In genomic region chr11:108340293-108340692, GRCm38 (mm10) we compare ENCODE assay signal across 23 mouse cellular contexts. TPM values are rescaled to one million over a fixed set of nuclear protein-coding genes. Genes with fewer than 3 reads are reported as not detected.
"Had no signal": no experiment of that assay in that cellular context is flagged by ENCODE, and none has a peak within 500 bp of the region (broad histone marks: within the 10 kb centered on the region; RNA-seq: fewer than 3 reads in every experiment).

No protein-coding gene starts in this region.

- H3K4me3 ChIP-seq: lung, embryonic 15.5 days; midbrain, embryonic 13.5 days; midbrain, embryonic 15.5 days; neural tube, embryonic 12.5 days; stomach, embryonic 15.5 days had no signal

- H3K27me3 ChIP-seq: lung, embryonic 15.5 days; midbrain, embryonic 15.5 days; stomach, embryonic 15.5 days had no signal

- H3K9me3 ChIP-seq: lung, embryonic 15.5 days; midbrain, embryonic 13.5 days; midbrain, embryonic 15.5 days; neural tube, embryonic 12.5 days; stomach, embryonic 15.5 days had no signal

- H3K9ac ChIP-seq: liver, postnatal 0 days; lung, embryonic 15.5 days; midbrain, embryonic 13.5 days; midbrain, embryonic 15.5 days; neural tube, embryonic 12.5 days; stomach, embryonic 15.5 days had no signal

- ATAC-seq: liver, postnatal 0 days; lung, postnatal 0 days; midbrain, embryonic 13.5 days; midbrain, embryonic 15.5 days had no signal

- H3K36me3 ChIP-seq: lung, embryonic 15.5 days; midbrain, embryonic 13.5 days; midbrain, embryonic 15.5 days; neural tube, embryonic 12.5 days; stomach, embryonic 15.5 days had no signal

- H3K27ac ChIP-seq: lung, embryonic 15.5 days; macrophage; midbrain, embryonic 13.5 days; midbrain, embryonic 15.5 days; neural tube, embryonic 12.5 days; stomach, embryonic 15.5 days; stomach, postnatal 0 days had no signal

- H3K4me2 ChIP-seq: lung, embryonic 15.5 days; midbrain, embryonic 11.5 days; midbrain, embryonic 13.5 days; neural tube, embryonic 12.5 days; stomach, embryonic 15.5 days had no signal

- DNase-seq: liver, postnatal 0 days; lung, adult 2 months; lung, postnatal 14 days; lung, postnatal 36 days; right cerebral cortex, postnatal 14 days; thymus, adult 2 months; thymus, postnatal 25 days; thymus, postnatal 4 days had no signal

RNA-seq across cellular contexts. Expression of gene Apoh, which starts 2.9 kb away (rescaled TPM):
- total RNA-seq: megakaryocyte progenitor cell, adult 5-6 weeks; midbrain, postnatal 0 days; monocyte, adult 5-6 weeks; neutrophil, adult 5-6 weeks had no signal
- polyA plus RNA-seq: macrophage; midbrain, embryonic 11.5 days; neural tube, embryonic 12.5 days; neural tube, embryonic 14.5 days; spleen, adult 2 months had no signal
